Mouse (Mus musculus) CH12.LX (cell line): ENCODE results near the gene Eif4g3.

Experiments used
- CTCF ChIP-seq, 2 experiments: IDR thresholded peaks in 1 of 2; conservative IDR thresholded peaks in 1 of 2; 2 replicates each; pipeline ENCODE4 v1.5.1; 2011 to 2012; ENCODE audit warnings: low read depth in 2 of 2, low read length in 2 of 2, improper control_type of control experiment in 1 of 2, inconsistent platforms in 1 of 2, mild to moderate bottlenecking in 1 of 2, moderate library complexity in 1 of 2
- EP300 ChIP-seq: IDR thresholded peaks from 2 replicates; pipeline ENCODE4 v1.6.1; 2011; ENCODE audit warnings: low read length, improper control_type of control experiment
- JUND ChIP-seq: conservative IDR thresholded peaks from 2 replicates; pipeline ENCODE4 v1.6.1; 2011; ENCODE audit warnings: low read depth, low read length, improper control_type of control experiment
- MEF2A ChIP-seq: IDR thresholded peaks from 2 replicates; pipeline ENCODE4 v1.6.1; 2014; ENCODE audit warnings: low read depth, mild to moderate bottlenecking, inconsistent platforms, low read length, improper control_type of control experiment, borderline replicate concordance
- NRF1 ChIP-seq: IDR thresholded peaks from 2 replicates; pipeline ENCODE4 v1.6.1; 2014; ENCODE audit warnings: low read depth, mild to moderate bottlenecking, inconsistent platforms, low read length, improper control_type of control experiment, moderate library complexity
- PAX5 ChIP-seq: IDR thresholded peaks from 2 replicates; pipeline ENCODE4 v1.6.1; 2012; ENCODE audit warnings: low read length, inconsistent platforms, mixed read lengths
- POLR2A ChIP-seq: IDR thresholded peaks from 2 replicates; pipeline ENCODE4 v1.6.1; 2011; ENCODE audit warnings: low read depth, mild to moderate bottlenecking, improper control_type of control experiment, low read length
- POLR2AphosphoS2 ChIP-seq: IDR thresholded peaks from 2 replicates; pipeline ENCODE4 v1.6.1; 2011; ENCODE audit warnings: low read depth, low read length, improper control_type of control experiment
- RCOR1 ChIP-seq: conservative IDR thresholded peaks from 2 replicates; pipeline ENCODE4 v1.6.1; 2012; ENCODE audit warnings: low read depth, mild to moderate bottlenecking, inconsistent platforms, low read length, improper control_type of control experiment
- TCF12 ChIP-seq: IDR thresholded peaks from 2 replicates; pipeline ENCODE4 v1.6.1; 2014; ENCODE audit warnings: low read depth, mild to moderate bottlenecking, inconsistent platforms, low read length, improper control_type of control experiment
- USF1 ChIP-seq: IDR thresholded peaks from 2 replicates; pipeline ENCODE4 v1.6.1; 2014; ENCODE audit warnings: low read depth, mild to moderate bottlenecking, inconsistent platforms, low read length, improper control_type of control experiment

DNA sequence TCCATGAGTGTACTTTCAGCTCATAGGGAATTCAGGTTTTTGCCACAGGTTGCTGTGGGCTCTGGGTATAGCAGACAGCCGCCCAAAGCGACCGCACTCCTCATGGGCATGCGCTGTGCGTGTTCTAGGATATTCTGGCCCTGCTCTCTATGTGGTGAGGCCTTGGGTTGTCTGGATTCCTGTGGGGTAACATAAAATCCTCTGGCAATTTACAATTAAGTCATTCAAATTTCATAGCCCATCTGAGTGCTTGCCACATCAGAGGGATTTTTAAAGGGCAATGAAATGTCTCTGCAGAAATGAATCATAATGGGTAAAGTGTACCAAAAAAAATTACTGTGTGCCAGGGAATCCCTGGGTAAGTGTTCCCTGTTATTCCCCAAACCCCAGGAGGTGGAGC lies 3.4 kb upstream of the Eif4g3 start:
- no peak for TF ChIP-seq CTCF (conservative IDR thresholded peaks at IDR 0.05 in 1 of 2, IDR thresholded peaks at IDR 0.05 in 1 of 2; ENCODE audit: low read depth in 2 of 2, low read length in 2 of 2)
- TF ChIP-seq USF1 = no peak
- TF ChIP-seq EP300 = no peak
- no peak for TF ChIP-seq POLR2AphosphoS2
- no peak for TF ChIP-seq NRF1
- TF ChIP-seq POLR2A = no peak
- TF ChIP-seq JUND = no peak
- no peak for TF ChIP-seq MEF2A
- TF ChIP-seq PAX5 = no peak
- no peak for TF ChIP-seq TCF12
- no peak for TF ChIP-seq RCOR1
